Mouse (Mus musculus) cortical plate, adult 2 months (tissue): Measurements from ENCODE around the gene Mpp6.

ENCODE experiments used
- CTCF ChIP-seq: fragments of 200-500 bp; IDR thresholded peaks from 2 replicates; pipeline ENCODE4 v1.5.1; 2011; ENCODE audit warnings: mild to moderate bottlenecking, control low read depth, low read length; ENCODE audit not compliant: insufficient read depth; ENCODE audit errors: extremely low read depth
- POLR2A ChIP-seq: fragments of 200-500 bp; IDR thresholded peaks from 2 replicates; pipeline ENCODE4 v1.6.1; 2011; ENCODE audit warnings: mild to moderate bottlenecking, low read length, control low read depth; ENCODE audit not compliant: insufficient read depth; ENCODE audit errors: extremely low read depth

GRCm38 (mm10) chr6:50076473-50076872 lies 33.6 kb upstream of the Mpp6 start:
- TF ChIP-seq POLR2A, result no peak
- TF ChIP-seq CTCF, result no peak
